Mouse (Mus musculus) heart, adult 18-20 months (tissue): ENCODE data around the gene Klhdc1. TPM values are rescaled to one million over a fixed set of nuclear protein-coding genes. Genes with fewer than 3 reads are reported as not detected.

Experiments used
- DNase-seq, 2 experiments: peaks; one replicate each; pipeline ENCODE4 v3.0.0; 2021 to 2022; ENCODE audit warnings: mixed read lengths in 1 of 2
- long read RNA-seq, 2 experiments: library from polyadenylated mRNA; stranded (forward); transcript quantifications; one replicate each; pipeline ENCODE4 v2.0.0; 2021
- total RNA-seq, 2 experiments: library from RNA; stranded (reverse); gene quantifications; 2 replicates each; pipeline ENCODE4 v1.2.3; 2021

Gene Klhdc1
- 10 to 100 TPM; 42.1 TPM for total RNA-seq
- long read RNA-seq, experiment 1, transcript Klhdc1-201 (13 exons, 2,620 nt) = major isoform, 40 of 86 reads
- long read RNA-seq, experiment 1, transcript Klhdc1-202 (2 exons, 228 nt) = minor isoform, 31 of 86 reads
- long read RNA-seq, experiment 1, partial matches to known transcripts = 3 of 86 reads
- long read RNA-seq, experiment 1, other reads (novel, unspliced or antisense) = 12 of 86 reads
- long read RNA-seq, experiment 2, transcript Klhdc1-202 (2 exons, 228 nt) = minor isoform, 13 of 50 reads
- long read RNA-seq, experiment 2, transcript Klhdc1-201 (13 exons, 2,620 nt) = major isoform, 23 of 50 reads
- long read RNA-seq, experiment 2, partial matches to known transcripts = 3 of 50 reads
- long read RNA-seq, experiment 2, other reads (novel, unspliced or antisense) = 11 of 50 reads

DNA sequence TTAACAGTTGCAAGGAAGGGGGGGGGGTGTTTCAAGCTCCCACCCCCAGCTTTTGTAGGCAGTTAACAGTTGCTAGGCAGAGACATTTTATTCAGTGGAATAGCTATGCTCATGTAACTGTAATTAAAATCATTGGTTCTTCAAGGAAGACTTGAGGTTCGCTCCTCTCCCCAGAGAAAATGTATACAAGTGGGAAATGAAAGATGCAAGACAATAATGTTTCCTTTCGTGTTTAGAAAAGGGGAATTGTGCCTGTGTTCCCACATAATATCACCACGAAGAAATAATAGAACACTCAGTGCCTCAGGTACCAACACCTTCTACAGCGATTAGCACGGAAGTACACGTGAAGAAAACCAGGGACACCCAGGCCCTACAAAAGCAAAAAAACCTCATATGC, at the start of gene Klhdc1:
TSS of gene Klhdc1 (plus strand) at position 301 of the 400 bp plus-strand sequence.
- no peak for DNase-seq

DNA sequence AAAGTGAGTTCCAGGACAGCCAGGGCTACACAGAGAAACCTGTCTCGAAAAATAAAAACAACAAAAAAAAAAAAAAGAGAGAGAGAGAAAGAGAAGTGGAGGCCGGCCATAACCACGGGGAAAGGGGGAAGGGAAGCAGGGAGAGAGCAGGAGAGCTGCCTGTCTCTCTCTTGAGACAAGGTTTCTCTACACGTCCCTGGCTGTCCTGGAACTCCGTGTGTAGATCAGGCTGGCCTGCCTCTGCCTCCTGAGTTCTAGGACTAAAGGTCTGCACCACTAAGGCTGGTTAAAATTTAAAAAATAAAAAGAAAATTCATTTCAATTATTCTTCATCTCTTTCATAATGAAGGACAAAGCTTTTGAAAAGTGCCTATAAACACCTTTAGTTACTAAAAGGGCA, 49.6 kb upstream of the Klhdc1 start:
- DNase-seq = no peak

- no peak for DNase-seq
Observed at GRCm38 (mm10) chr12:69192637-69193036, 48.3 kb upstream of the Klhdc1 start.

DNA sequence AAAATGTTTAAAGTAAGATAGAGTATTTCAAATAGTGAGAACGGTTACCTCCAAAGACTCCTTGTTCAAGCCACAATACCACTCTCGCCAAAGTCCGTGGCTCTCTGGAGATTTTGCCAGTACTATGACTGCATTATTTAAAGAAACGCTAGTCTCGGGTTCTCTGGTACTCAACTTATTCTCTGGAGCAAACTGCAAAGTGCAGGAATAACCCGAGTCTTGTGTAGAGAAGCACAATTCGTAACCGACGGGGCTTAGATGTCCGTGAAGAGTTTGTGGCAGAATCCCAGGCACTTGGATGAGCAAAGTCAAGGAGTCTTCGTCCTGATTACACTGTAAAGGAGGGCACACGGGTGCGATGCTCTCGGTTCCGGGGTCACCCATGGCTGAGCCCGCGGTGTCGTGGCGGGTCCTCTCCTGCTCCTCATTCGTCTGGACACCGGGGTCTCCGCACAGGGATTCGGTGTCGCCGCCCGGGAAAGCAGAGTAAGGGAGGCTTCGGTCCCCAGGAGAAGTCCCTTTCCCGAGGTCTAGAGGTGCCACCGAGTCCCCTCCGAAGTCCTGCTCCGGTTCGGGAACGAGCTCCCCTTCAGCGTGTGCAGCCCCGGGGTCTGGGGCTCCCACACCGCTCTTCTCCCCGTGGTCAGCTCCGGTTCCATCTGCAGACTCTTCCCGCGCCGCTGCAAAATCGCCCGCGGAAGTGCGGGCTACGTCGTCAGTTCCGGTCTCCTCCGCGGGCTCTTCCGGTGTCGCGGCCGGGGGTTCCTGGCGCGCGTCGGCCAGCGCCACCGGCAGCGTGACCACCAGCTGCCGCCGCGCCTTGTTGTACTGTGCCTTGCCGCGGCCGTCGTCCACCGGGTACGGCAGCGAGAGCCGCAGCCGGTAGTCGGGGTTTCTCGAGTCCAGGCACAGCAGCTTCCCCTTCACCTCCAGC, 44.3 kb upstream of the Klhdc1 start, which contains the start of gene Gm49383:
TSS of gene Gm49383 (minus strand) at position 661 of the 934 bp plus-strand sequence.
- peak; percentile 77 to 78 for DNase-seq

GRCm38 (mm10) chr12:69197378-69198163, 43.4 kb upstream of the Klhdc1 start:
- peak; percentile 60 to 70 for DNase-seq

GRCm38 (mm10) chr12:69198164-69198535, 42.8 kb upstream of the Klhdc1 start, which contains the start of gene Dnaaf2:
TSS of gene Dnaaf2 (minus strand) at chr12:69198429.
- DNase-seq = peak; percentile 61 to 71

GRCm38 (mm10) chr12:69198985-69199384, 42.0 kb upstream of the Klhdc1 start:
- no peak for DNase-seq

GRCm38 (mm10) chr12:69204052-69204833, 36.7 kb upstream of the Klhdc1 start, which contains the start of gene Gm49384:
TSS of gene Gm49384 (minus strand) at chr12:69204267.
- no peak for DNase-seq

DNA sequence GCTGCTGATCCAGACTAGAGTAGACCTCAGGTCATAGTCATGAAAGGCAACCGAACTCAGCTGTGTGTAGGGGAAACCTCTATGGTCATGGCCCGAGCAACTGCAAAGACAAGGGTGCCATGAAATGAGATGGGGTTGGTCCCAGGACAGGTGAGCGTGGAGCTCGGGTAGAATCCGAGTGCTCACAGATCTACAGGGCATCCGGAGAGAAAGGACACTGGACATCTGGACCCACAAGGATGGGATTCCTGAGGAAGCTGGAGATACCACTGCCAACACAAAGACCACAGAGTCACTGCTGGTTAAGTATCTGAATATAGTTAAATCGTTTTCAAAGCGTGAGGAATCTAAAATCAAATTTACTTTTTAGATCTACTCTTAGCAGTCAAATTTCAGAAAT, 33.6 kb upstream of the Klhdc1 start:
- DNase-seq = no peak

GRCm38 (mm10) chr12:69207926-69208325, 33.0 kb upstream of the Klhdc1 start:
- no peak for DNase-seq

DNA sequence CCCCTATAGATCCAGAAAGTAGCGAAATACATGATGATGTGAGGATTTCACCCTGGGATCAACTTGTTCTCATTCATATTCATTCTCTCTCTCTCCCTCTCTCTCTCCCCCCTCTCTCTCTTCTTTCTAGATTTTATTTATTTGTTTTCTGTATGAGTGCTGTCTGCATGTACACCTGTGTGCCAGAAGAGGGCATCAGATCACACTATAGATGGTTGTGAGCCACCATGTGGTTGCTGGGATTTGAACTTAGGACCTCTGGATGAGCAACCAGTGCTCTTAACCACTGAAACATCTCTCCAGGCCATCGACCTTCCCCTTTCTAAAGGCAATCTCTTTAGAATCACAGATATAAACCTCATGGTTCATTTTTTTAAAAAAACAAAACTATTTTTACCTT, 32.5 kb upstream of the Klhdc1 start:
- no peak for DNase-seq

DNA sequence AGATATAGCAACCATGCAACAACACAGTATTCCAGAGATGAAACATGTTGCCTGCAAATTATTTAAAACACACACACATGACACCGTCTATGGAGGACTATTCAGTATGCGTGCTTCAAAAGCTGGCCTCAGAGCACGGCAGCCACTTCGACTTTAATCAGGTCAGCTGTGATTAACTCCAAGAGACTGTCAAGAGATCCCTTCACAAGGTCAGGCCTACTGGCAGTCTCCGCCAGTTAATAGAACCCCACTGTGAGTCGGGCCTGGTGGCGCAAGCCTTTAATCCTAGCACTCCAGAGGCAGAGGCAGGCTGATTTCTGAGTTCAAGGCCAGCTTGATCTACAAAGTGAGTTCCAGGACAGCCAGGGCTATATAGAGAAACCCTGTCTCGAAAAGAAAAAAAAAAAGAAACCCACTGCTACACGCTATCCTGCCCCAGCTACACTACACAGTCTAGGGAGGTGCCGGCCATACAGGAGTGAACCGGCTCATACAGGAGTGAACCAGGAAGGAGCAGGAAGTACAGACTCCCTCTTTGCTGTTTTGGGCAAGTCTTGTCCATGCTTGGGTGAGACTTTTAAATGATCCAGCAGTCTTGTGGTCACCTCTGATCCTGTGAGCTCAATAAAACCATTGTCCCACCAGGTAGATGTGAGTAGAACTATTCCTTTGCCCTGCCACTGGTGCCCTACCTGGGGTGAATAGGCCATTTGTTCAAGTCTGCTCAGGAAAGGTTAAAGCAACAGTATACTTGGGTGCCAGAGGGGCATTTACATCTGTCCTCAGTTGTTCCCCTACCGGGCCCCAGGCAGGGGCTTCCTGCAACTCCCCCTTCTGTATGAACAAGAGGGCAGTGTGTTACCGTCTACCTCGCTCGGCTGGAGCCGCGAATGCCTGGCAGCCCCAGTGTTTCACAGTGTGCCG, 30.7 kb upstream of the Klhdc1 start:
- DNase-seq = peak in 1 of 2 experiments; percentile 25

GRCm38 (mm10) chr12:69211057-69211456, 29.9 kb upstream of the Klhdc1 start:
- DNase-seq = peak in 1 of 2 experiments; percentile 31

GRCm38 (mm10) chr12:69213186-69213777, 27.7 kb upstream of the Klhdc1 start:
- no peak for DNase-seq

- no peak for DNase-seq
Observed at GRCm38 (mm10) chr12:69214393-69214792, 26.6 kb upstream of the Klhdc1 start.

DNA sequence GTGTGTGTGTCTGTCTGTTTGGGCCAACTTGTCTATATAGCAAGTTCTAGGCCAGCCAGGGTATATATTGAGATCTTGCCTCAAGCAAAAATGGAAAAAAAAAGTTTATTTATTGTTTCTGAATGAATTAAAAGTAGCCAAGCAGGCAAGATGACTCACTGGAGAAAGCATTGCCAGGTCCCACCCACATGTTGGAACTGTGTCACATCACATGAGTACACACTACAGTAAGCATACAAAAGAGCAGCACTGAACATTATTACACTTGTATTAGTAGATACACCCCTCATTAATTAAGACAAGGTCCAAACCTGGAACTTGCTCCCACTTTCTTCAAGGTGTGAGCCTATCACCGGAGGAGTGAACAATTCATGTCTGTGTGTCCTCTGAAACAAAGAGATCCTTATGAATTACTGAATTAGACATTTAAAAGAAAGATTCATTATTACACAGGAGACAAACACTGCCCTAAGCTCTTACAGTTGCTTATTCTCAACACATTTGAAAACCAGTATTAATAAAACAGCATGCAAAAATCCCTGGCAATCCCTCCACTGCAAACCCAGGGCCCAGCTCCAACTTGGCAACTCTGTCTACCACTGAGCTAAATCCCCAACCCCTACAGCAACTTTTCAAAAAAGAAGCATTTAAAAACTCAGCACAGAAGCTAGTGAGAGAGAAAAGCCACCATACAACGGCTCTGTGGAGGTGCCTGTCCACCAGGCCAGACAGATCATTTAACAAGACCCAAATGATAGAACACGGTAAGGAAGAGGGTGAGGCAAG, 25.8 kb upstream of the Klhdc1 start:
- peak; percentile 73 to 86 for DNase-seq

DNA sequence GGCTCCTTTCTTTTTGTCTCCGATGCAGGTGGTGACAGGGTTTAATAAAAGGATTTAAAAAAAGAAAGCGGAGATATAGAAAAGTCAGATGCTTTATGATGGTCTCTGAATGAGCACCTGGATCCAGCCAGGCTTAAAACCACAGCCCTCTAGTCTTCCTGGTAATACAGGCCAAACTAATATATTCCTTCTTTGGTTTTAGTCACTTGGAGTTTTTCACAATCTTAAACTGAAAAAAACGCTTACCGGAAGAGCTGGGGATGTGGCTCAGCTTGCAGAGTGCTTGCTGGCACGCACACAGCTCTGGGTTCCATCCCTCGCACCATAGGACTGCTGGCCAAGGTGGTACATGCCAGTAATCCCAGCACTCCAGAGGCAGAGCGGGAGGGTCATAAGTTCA, 24.4 kb upstream of the Klhdc1 start:
- no peak for DNase-seq

- DNase-seq = no peak
Observed at GRCm38 (mm10) chr12:69220613-69221277, 20.2 kb upstream of the Klhdc1 start.
